Mouse (Mus musculus) stomach, embryonic 14.5 days (tissue): ENCODE measurements around the gene Trim37. TPM values are rescaled to one million over a fixed set of nuclear protein-coding genes. Genes with fewer than 3 reads are reported as not detected.
"Not testable (repeated sequence)": the region's sequence is repeated elsewhere in the genome, so short reads cannot be mapped to it uniquely, and the experiment has no call there.

Source experiments
- ATAC-seq: fragments of 200-750 bp; cut with Nextera tagmentation; 2 replicates; pipeline ENCODE4 v1.8.0; 2017; ENCODE audit warnings: low read depth, moderate TSS enrichment; ENCODE audit not compliant: insufficient number of reproducible peaks, insufficient read depth, low FRiP score
- H3K27ac ChIP-seq: fragments of 300-500 bp; sonication (generic); 2 replicates; pipeline ENCODE4 v1.5.1; 2014; ENCODE audit warnings: mild to moderate bottlenecking, low read length, moderate library complexity, mixed read lengths
- H3K27me3 ChIP-seq: fragments of 300-500 bp; sonication (generic); 2 replicates; pipeline ENCODE4 v1.6.1; 2014; ENCODE audit warnings: low read length, control low read depth, mixed read lengths; ENCODE audit not compliant: control insufficient read depth, insufficient read depth
- H3K36me3 ChIP-seq: fragments of 300-500 bp; sonication (generic); 2 replicates; pipeline ENCODE4 v1.6.1; 2014; ENCODE audit warnings: mild to moderate bottlenecking, control low read depth, low read length, moderate library complexity, mixed read lengths; ENCODE audit not compliant: control insufficient read depth, insufficient read depth
- H3K4me1 ChIP-seq: fragments of 300-500 bp; sonication (generic); 2 replicates; pipeline ENCODE4 v1.6.1; 2014; ENCODE audit warnings: low read length, control low read depth, mixed read lengths; ENCODE audit not compliant: control insufficient read depth, insufficient read depth
- H3K4me2 ChIP-seq: fragments of 300-500 bp; sonication (generic); replicated peaks from 2 replicates; pipeline ENCODE4 v1.6.1; 2014; ENCODE audit warnings: low read depth, low read length, control low read depth
- H3K4me3 ChIP-seq: fragments of 300-500 bp; sonication (generic); 2 replicates; pipeline ENCODE4 v1.5.1; 2014; ENCODE audit warnings: low read depth, low read length, control low read depth
- H3K9ac ChIP-seq: fragments of 300-500 bp; sonication (generic); replicated peaks from 2 replicates; pipeline ENCODE4 v1.6.1; 2014; ENCODE audit warnings: low read depth, mild to moderate bottlenecking, control low read depth, low read length, moderate library complexity, mixed read lengths
- H3K9me3 ChIP-seq: fragments of 300-500 bp; sonication (generic); 2 replicates; pipeline ENCODE4 v1.6.1; 2016; ENCODE audit warnings: low read depth, low read length, control low read depth; ENCODE audit not compliant: control insufficient read depth
- WGBS: fragments of 180-500 bp; shearing (Covaris S2); extraction: QIAGEN DNeasy Blood & Tissue Kit; methylation state at CpG from one replicate; pipeline ENCODE4 v1.1.7; 2014; 5-methylcytosine and 5-hydroxymethylcytosine counted together
- polyA plus RNA-seq: library from polyadenylated mRNA; unstranded; fragments of >200 nt; fragmentation: Nextera tagmentation; extraction: Ambion mirVana; gene quantifications from 2 replicates; pipeline ENCODE4 v1.2.1, GENCODE M21; 2014

Gene Trim37
- polyA plus RNA-seq, 1 experiment from 2014 or later: 28.8 TPM

GRCm38 (mm10) chr11:87250132-87250531, 123.3 kb downstream of the Trim37 start:
- WGBS: 77% methylated on average over 6 of the region's 6 CpGs
- H3K4me3 ChIP-seq: no peak overlapping the region
- ATAC-seq: no peak
- 0 out of 2 replicates have a peak, but pooled peaks cover 4% of the 10 kb centered on the region for H3K4me1 ChIP-seq
- H3K36me3 ChIP-seq: no peaks in the 10 kb centered on the region
- H3K27ac ChIP-seq: no peak overlapping the region
- no peak overlapping the region for H3K4me2 ChIP-seq
- no peaks in the 10 kb centered on the region for H3K27me3 ChIP-seq
- no peak overlapping the region for H3K9ac ChIP-seq
- no peaks in the 10 kb centered on the region for H3K9me3 ChIP-seq

GRCm38 (mm10) chr11:87253294-87253693, 126.4 kb downstream of the Trim37 start:
- no peak for ATAC-seq
- Histone ChIP-seq H3K9ac (no peak overlapping the region), H3K27ac (no peak overlapping the region), H3K4me1 (no peaks in the 10 kb centered on the region), H3K27me3 (no peaks in the 10 kb centered on the region), H3K9me3 (no peaks in the 10 kb centered on the region), H3K36me3 (no peaks in the 10 kb centered on the region), H3K4me3 (no peak overlapping the region), H3K4me2 (no peak overlapping the region)
- WGBS: 88% methylated on average over 6 of the region's 6 CpGs

DNA sequence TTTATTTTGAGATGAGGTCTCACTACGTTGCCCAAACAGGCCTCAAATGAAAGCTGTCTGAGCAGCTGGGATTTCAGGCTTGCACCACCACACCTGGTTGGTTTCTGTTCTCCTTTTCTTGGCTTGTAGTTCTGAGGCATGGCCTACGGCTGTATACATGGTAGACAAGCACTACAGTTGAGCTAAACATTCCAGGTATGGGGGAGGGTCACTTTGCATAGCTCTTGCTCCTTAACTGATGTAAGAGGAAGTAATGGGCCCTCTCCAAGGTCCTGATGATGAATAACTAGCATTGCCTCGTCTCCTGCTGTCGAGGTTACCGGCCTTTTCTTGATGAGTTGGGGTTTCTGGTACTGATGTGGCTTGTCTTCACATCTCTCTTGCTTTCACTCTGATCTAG, 127.3 kb downstream of the Trim37 start:
- 42% methylated on average over 5 of the region's 5 CpGs for WGBS
- ATAC-seq: no peak

DNA sequence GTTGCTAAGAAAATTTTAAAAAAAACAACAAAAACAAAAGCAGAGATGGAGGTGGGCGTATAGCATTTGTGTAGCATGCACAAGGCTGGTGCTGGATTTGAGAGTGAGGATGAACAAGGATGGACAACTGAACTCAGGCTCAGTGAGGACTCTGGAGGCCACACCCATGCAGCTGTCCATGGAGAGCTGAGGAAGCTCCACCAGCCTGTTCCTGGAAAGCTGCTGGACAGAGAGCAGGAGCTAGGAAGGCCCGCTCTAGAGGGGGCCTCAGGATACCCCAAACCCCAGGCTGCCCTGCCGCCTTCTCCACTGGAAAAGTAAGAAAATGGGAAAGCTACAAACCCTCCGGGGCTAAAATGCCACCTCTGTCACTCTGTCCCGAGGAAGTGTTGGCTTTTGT, 130.4 kb downstream of the Trim37 start:
- Histone ChIP-seq H3K36me3 (no peaks in the 10 kb centered on the region), H3K4me1 (no peaks in the 10 kb centered on the region), H3K4me2 (no peak overlapping the region), H3K9me3 (no peaks in the 10 kb centered on the region), H3K4me3 (no peak overlapping the region), H3K27me3 (no peaks in the 10 kb centered on the region), H3K27ac (no peak overlapping the region), H3K9ac (no peak overlapping the region)
- no peak for ATAC-seq
- WGBS: 87% methylated on average over 5 of the region's 5 CpGs

More for the DNA sequence above, 127.3 kb downstream of the Trim37 start:
- H3K27ac ChIP-seq: no peak overlapping the region
- H3K9ac ChIP-seq: no peak overlapping the region
- no peaks in the 10 kb centered on the region for H3K36me3 ChIP-seq
- no peaks in the 10 kb centered on the region for H3K27me3 ChIP-seq
- no peaks in the 10 kb centered on the region for H3K4me1 ChIP-seq
- no peaks in the 10 kb centered on the region for H3K9me3 ChIP-seq
- H3K4me2 ChIP-seq: no peak overlapping the region
- no peak overlapping the region for H3K4me3 ChIP-seq

GRCm38 (mm10) chr11:87259792-87260191, 132.9 kb downstream of the Trim37 start:
- H3K27me3 ChIP-seq: no peaks in the 10 kb centered on the region
- 77% methylated on average over 10 of the region's 10 CpGs for WGBS
- H3K27ac ChIP-seq: no peak overlapping the region
- no peaks in the 10 kb centered on the region; the same call in 1 of the 2 replicates for H3K4me1 ChIP-seq
- no peak for ATAC-seq
- no peak overlapping the region for H3K4me2 ChIP-seq
- no peaks in the 10 kb centered on the region for H3K36me3 ChIP-seq
- H3K9ac ChIP-seq: no peak overlapping the region
- H3K9me3 ChIP-seq: no peaks in the 10 kb centered on the region
- H3K4me3 ChIP-seq: no peak overlapping the region

DNA sequence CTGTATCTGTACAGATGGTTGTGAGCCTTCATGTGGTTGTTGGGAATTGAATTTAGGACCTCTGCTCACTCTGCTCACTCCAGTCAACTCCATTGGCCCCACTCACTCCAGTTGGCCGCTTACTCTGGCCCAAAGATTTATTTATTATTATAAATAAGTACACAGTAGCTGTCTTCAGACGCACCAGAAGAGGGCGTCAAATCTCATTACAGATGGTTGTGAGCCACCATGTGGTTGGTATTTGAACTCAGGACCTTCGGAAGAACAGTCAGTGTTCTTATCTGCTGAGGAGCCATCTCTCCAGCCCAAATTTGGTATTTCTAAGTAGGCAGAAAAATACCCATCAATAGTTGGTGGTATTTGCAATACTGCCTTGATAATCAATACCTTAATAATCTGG, 134.8 kb downstream of the Trim37 start:
- H3K4me3 ChIP-seq, H3K9me3 ChIP-seq, H3K4me2 ChIP-seq, H3K27ac ChIP-seq, H3K27me3 ChIP-seq, H3K9ac ChIP-seq, H3K36me3 ChIP-seq, ATAC-seq, H3K4me1 ChIP-seq: not testable (repeated sequence)
- WGBS: 71% methylated on average over 4 of the region's 4 CpGs

GRCm38 (mm10) chr11:87263946-87264345, 137.1 kb downstream of the Trim37 start:
- Histone ChIP-seq H3K36me3 (no peaks in the 10 kb centered on the region), H3K9me3 (no peaks in the 10 kb centered on the region), H3K4me2 (no peak overlapping the region), H3K4me1 (no peaks in the 10 kb centered on the region; the same call in 1 of the 2 replicates), H3K27me3 (no peaks in the 10 kb centered on the region), H3K27ac (no peak overlapping the region), H3K4me3 (no peak overlapping the region), H3K9ac (no peak overlapping the region)
- WGBS: 22% methylated on average over 7 of the region's 7 CpGs
- ATAC-seq: no peak

GRCm38 (mm10) chr11:87266246-87266645, 139.4 kb downstream of the Trim37 start:
- ATAC-seq: no peak
- Histone ChIP-seq H3K4me2 (no peak overlapping the region), H3K36me3 (no peaks in the 10 kb centered on the region), H3K27me3 (no peaks in the 10 kb centered on the region), H3K9ac (no peak overlapping the region), H3K27ac (no peak overlapping the region), H3K9me3 (no peaks in the 10 kb centered on the region), H3K4me1 (no peaks in the 10 kb centered on the region; the same call in 1 of the 2 replicates), H3K4me3 (no peak overlapping the region)
- WGBS: 55% methylated on average over 4 of the region's 4 CpGs

DNA sequence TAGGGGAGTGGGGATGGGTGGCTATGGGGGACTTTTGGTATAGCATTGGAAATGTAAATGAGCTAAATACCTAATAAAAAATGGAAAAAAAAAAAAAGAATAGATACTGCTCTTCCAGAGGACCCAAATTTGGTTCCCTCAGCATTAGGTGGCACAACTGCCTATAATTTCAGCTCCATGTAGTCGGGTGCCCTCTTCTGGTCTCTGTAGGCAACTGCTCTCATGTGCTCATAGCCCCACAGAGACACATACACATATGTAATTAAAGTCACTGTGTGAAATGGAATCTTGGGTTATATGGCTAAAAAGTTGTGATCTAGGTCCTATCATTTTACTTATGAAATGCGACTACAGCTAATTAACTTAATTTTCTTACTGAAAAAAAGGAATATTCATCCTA, 141.9 kb downstream of the Trim37 start:
- Histone ChIP-seq H3K9ac (no peak overlapping the region), H3K27ac (no peak overlapping the region), H3K27me3 (no peaks in the 10 kb centered on the region), H3K36me3 (no peaks in the 10 kb centered on the region), H3K4me3 (no peak overlapping the region), H3K4me1 (no peaks in the 10 kb centered on the region; the same call in 1 of the 2 replicates), H3K4me2 (no peak overlapping the region), H3K9me3 (no peaks in the 10 kb centered on the region)
- ATAC-seq: no peak
- WGBS: 90% methylated on average over 2 of the region's 2 CpGs
